Mouse (Mus musculus): ENCODE measurements around the gene Fgd1. TPM values are rescaled to one million over a fixed set of nuclear protein-coding genes. Genes with fewer than 3 reads are reported as not detected.

Fgd1 gene
- polyA plus RNA-seq, 1 experiment from 2014 or later = 1.8 TPM

- H3K4me2 ChIP-seq = no peak overlapping the region
- no peak for ATAC-seq (ENCODE audit: low read depth)
- no peak overlapping the region for H3K9ac ChIP-seq
- WGBS (ENCODE audit: insufficient replicate concordance) = 53% methylated on average over 1 of the region's 1 CpGs
- no peak overlapping the region for H3K4me3 ChIP-seq (replicated peaks)
- no peaks in the 10 kb centered on the region for H3K9me3 ChIP-seq (replicated peaks)
- H3K4me1 ChIP-seq (replicated peaks) = no peaks in the 10 kb centered on the region
- no peak for DNase-seq
- H3K27ac ChIP-seq = no peak overlapping the region
- peaks cover 35% of the 10 kb centered on the region; the same call in 1 of the 2 replicates for H3K36me3 ChIP-seq
- no peaks in the 10 kb centered on the region for H3K27me3 ChIP-seq
Measured at GRCm38 (mm10) chrX:151087418-151087817, 41.5 kb downstream of the Fgd1 start.

GRCm38 (mm10) chrX:151096171-151097058 lies 50.5 kb downstream of the Fgd1 start, which contains the start of gene Tsr2:
Tsr2 (minus strand) TSS chrX:151096543.
- Histone ChIP-seq H3K4me2 (peak within 1 kb of the TSS; percentile 64), H3K27ac (peak within 1 kb of the TSS; percentile 45; the same call in 1 of the 2 replicates), H3K9ac (peak within 1 kb of the TSS; percentile 72), H3K4me3 (replicated peaks) (peak within 1 kb of the TSS; percentile 69), H3K4me1 (replicated peaks) (peaks cover 5% of the 10 kb centered on the region), H3K36me3 (no peaks in the 10 kb centered on the region), H3K9me3 (replicated peaks) (no peaks in the 10 kb centered on the region), H3K27me3 (no peaks in the 10 kb centered on the region)
- ATAC-seq (ENCODE audit: low read depth) = peak; percentile 89
- DNase-seq = peak; percentile 67
- 18% methylated on average over 35 of the region's 35 CpGs for WGBS (ENCODE audit: insufficient replicate concordance)

GRCm38 (mm10) chrX:151107301-151108067 lies 61.5 kb downstream of the Fgd1 start:
- H3K9ac ChIP-seq = no peak overlapping the region
- H3K27ac ChIP-seq = no peak overlapping the region
- H3K27me3 ChIP-seq = peaks cover 4% of the 10 kb centered on the region; the same call in 1 of the 2 replicates
- no peaks in the 10 kb centered on the region for H3K4me1 ChIP-seq (replicated peaks)
- DNase-seq (no peak), ATAC-seq (ENCODE audit: low read depth) (no peak)
- no peak overlapping the region for H3K4me2 ChIP-seq
- no peak overlapping the region for H3K4me3 ChIP-seq (replicated peaks)
- H3K36me3 ChIP-seq = no peaks in the 10 kb centered on the region
- H3K9me3 ChIP-seq (replicated peaks) = no peaks in the 10 kb centered on the region
- WGBS (ENCODE audit: insufficient replicate concordance) = 58% methylated on average over 7 of the region's 7 CpGs

- no peak overlapping the region for H3K9ac ChIP-seq
- no peaks in the 10 kb centered on the region for H3K27me3 ChIP-seq
- no peak overlapping the region for H3K27ac ChIP-seq
- DNase-seq (no peak), ATAC-seq (ENCODE audit: low read depth) (no peak)
- no peaks in the 10 kb centered on the region for H3K9me3 ChIP-seq (replicated peaks)
- H3K4me3 ChIP-seq (replicated peaks) = no peak overlapping the region
- WGBS (ENCODE audit: insufficient replicate concordance) = 11% methylated on average over 7 of the region's 7 CpGs
- no peak overlapping the region for H3K4me2 ChIP-seq
- no peaks in the 10 kb centered on the region for H3K36me3 ChIP-seq
- H3K4me1 ChIP-seq (replicated peaks) = no peaks in the 10 kb centered on the region
Measured at GRCm38 (mm10) chrX:151116795-151117194, 70.8 kb downstream of the Fgd1 start.

- 4% methylated on average over 2 of the region's 2 CpGs for WGBS (ENCODE audit: insufficient replicate concordance)
- no peaks in the 10 kb centered on the region for H3K36me3 ChIP-seq
- no peak for DNase-seq
- no peak overlapping the region for H3K9ac ChIP-seq
- no peaks in the 10 kb centered on the region for H3K27me3 ChIP-seq
- H3K4me1 ChIP-seq (replicated peaks) = no peaks in the 10 kb centered on the region
- ATAC-seq (ENCODE audit: low read depth) = no peak
- no peaks in the 10 kb centered on the region for H3K9me3 ChIP-seq (replicated peaks)
- H3K4me3 ChIP-seq (replicated peaks) = no peak overlapping the region
- H3K27ac ChIP-seq = no peak overlapping the region
- no peak overlapping the region for H3K4me2 ChIP-seq
Measured at GRCm38 (mm10) chrX:151117432-151117831, 71.5 kb downstream of the Fgd1 start.

- WGBS (ENCODE audit: insufficient replicate concordance) = 77% methylated on average over 2 of the region's 2 CpGs
- no peak overlapping the region for H3K4me2 ChIP-seq
- no peaks in the 10 kb centered on the region for H3K4me1 ChIP-seq (replicated peaks)
- H3K27me3 ChIP-seq = no peaks in the 10 kb centered on the region
- no peaks in the 10 kb centered on the region for H3K36me3 ChIP-seq
- no peak for ATAC-seq (ENCODE audit: low read depth)
- no peak for DNase-seq
- no peak overlapping the region for H3K9ac ChIP-seq
- no peak overlapping the region for H3K27ac ChIP-seq
- no peak overlapping the region for H3K4me3 ChIP-seq (replicated peaks)
- no peaks in the 10 kb centered on the region for H3K9me3 ChIP-seq (replicated peaks)
Measured at GRCm38 (mm10) chrX:151123933-151124332, 78.0 kb downstream of the Fgd1 start.

- ATAC-seq (ENCODE audit: low read depth) (no peak), DNase-seq (no peak)
- Histone ChIP-seq H3K4me2 (no peak overlapping the region), H3K9me3 (replicated peaks) (no peaks in the 10 kb centered on the region), H3K36me3 (no peaks in the 10 kb centered on the region), H3K4me3 (replicated peaks) (no peak overlapping the region), H3K4me1 (replicated peaks) (no peaks in the 10 kb centered on the region), H3K9ac (no peak overlapping the region), H3K27me3 (no peaks in the 10 kb centered on the region), H3K27ac (no peak overlapping the region)
- WGBS (ENCODE audit: insufficient replicate concordance) = 71% methylated on average over 3 of the region's 3 CpGs
Measured at GRCm38 (mm10) chrX:151130493-151130892, 84.5 kb downstream of the Fgd1 start.

GRCm38 (mm10) chrX:151132785-151133184 lies 86.8 kb downstream of the Fgd1 start:
- H3K4me2 ChIP-seq = no peak overlapping the region
- no peaks in the 10 kb centered on the region for H3K4me1 ChIP-seq (replicated peaks)
- DNase-seq (no peak), ATAC-seq (ENCODE audit: low read depth) (no peak)
- no peak overlapping the region for H3K9ac ChIP-seq
- no peak overlapping the region for H3K4me3 ChIP-seq (replicated peaks)
- H3K27me3 ChIP-seq = no peaks in the 10 kb centered on the region
- H3K27ac ChIP-seq = no peak overlapping the region
- H3K9me3 ChIP-seq (replicated peaks) = no peaks in the 10 kb centered on the region
- H3K36me3 ChIP-seq = no peaks in the 10 kb centered on the region
- 19% methylated on average over 9 of the region's 10 CpGs for WGBS (ENCODE audit: insufficient replicate concordance)

Other genes starting within 250 kb of the Fgd1 start
- 70.6 and 76.8 TPM in 2 replicates for gene Maged2, start 231.8 kb upstream of the Fgd1 start, polyA plus RNA-seq (2015; fragmentation: Nextera tagmentation; extraction: Ambion mirVana)
- 14.6 and 18.1 TPM in 2 replicates for gene Gnl3l, start 28.8 kb upstream of the Fgd1 start, polyA plus RNA-seq (2015; fragmentation: Nextera tagmentation; extraction: Ambion mirVana)
- gene Tsr2, start 50.4 kb downstream of the Fgd1 start, polyA plus RNA-seq (2015; fragmentation: Nextera tagmentation; extraction: Ambion mirVana) = 16.4 and 18.2 TPM in 2 replicates
- gene Wnk3, start 151.9 kb downstream of the Fgd1 start, polyA plus RNA-seq (2015; fragmentation: Nextera tagmentation; extraction: Ambion mirVana) = 0.14 and 0.21 TPM in 2 replicates